Mouse (Mus musculus) spleen, postnatal 36 days (tissue): ENCODE measurements around the gene Msi1.
A peak's percentile ranks its signal among the peaks of the same experiment; 100 is the strongest.
"Not testable (repeated sequence)": the region's sequence is repeated elsewhere in the genome, so short reads cannot be mapped to it uniquely, and the experiment has no call there.

Experiments used
- DNase-seq, 2 experiments: peaks; one replicate each; pipeline ENCODE4 v3.0.0; 2022; ENCODE audit warnings: low spot score in 2 of 2, mixed read lengths in 1 of 2

Gene Msi1

DNA sequence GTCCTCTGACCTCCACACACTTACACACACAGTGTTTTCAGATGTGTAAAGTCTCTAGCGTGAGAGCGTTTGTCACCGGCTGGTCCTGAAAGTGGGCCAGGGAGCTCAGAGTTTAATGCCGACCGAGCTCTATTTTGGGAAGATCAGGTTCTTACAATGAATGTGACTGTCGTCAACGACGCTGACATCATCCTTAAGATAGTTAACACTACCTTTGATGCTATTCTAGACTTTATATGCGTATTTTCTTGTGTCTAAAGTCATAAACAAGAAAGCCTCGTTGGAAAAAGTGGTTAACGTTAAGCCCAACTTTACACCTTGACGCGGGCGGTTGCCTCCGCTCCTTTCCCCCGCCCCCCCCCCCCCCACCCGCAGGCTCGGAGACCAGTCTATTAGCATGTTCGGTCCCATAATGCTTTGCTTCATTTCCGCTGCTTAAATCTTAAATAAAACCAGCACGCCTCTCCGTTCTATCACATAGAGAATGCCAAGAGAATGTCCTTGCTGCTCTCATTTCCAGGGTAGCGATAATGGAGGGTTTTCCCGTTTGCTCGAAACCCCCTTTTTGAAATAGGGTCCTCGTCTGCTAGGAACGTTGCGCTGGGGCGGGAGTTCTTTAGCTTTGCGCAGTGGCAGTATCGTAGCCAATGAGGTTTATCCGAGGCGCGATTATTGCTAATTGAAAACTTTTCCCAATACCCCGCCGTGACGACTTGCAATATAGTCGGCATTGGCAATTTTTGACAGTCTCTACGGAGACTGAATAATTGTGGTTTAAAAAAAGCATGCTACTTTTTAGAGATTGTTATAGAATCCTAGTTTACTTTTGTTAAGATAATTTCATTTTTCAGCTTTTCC is 59.7 kb downstream of the Msi1 start:
- peak; percentile 80 to 85 for DNase-seq

DNA sequence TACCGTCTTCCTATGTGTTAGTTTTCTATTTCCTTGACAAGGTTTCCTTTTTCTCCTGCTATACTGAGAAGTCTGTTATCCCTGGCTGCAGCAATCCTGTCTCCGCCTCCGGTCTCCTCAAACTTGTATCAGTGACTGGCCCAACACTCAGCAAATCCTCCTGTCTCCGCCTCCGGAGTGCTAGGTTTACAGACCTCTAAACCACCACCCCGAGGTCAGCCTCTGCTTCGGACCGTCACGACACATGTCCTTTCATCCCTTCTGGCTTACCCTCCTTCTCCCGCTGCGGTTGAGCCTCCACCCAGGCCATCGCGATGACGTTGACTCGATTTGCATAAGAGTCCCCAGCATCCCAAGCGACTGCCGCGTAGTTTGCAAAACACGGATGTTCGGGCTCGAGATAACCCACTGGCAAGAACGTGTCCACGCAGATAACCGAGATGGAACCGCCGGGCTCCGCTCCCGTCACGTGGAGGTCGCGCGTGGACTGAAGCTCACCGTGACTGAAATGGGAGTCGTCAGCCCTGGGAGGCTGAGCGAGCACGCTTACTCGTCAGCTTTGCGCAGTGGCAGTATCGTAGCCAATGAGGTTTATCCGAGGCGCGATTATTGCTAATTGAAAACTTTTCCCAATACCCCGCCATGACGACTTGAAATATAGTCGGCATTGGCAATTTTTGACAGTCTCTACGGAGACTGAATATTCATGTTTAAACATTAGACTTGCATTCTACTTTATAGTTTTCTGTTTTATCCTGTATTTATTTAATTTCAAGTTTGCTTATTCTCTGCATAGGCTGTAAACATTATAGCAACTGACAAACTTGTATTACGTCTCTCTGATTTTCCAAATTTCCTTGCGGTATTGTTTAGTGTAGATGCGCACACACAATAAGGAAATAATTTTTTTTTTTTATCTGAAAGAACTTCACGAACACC is 60.6 kb downstream of the Msi1 start:
- peak; percentile 81 to 85 for DNase-seq

DNA sequence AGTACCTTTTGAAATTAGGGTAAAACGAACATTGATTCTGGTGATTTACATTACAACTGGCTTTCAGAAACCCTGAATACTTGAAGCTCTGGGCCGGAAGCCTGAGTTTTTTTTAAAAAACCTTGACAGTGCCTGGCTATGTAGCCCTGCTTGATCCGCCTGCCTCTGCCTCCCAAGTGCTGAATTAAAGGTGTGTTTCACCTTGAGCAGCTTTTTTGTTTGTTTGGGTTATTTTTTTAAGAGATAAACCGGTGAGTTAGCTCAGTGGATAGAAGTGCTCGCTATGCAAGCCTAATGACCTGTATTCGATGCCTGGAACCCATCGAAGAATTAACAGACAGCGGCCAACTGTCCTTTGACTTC is 61.2 kb downstream of the Msi1 start:
- no peak for DNase-seq

DNA sequence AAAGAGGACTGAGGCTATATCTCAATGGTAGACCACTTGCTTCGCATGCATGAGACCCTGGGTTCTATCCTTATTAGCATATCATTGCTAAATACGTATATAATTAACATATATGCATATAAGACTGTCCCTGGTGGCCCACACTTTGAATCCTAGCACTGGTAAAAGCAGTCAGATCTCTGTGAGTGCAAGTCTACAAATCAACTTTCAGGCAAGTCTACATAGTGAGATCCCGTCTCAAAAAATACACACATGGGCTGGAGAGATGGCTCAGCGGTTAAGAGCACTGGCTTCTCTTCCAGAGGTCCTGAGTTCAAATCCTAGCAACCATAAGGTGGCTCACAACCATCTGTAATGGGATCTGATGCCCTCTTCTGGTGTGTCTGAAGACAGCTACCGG is 61.7 kb downstream of the Msi1 start:
- DNase-seq = no peak

DNA sequence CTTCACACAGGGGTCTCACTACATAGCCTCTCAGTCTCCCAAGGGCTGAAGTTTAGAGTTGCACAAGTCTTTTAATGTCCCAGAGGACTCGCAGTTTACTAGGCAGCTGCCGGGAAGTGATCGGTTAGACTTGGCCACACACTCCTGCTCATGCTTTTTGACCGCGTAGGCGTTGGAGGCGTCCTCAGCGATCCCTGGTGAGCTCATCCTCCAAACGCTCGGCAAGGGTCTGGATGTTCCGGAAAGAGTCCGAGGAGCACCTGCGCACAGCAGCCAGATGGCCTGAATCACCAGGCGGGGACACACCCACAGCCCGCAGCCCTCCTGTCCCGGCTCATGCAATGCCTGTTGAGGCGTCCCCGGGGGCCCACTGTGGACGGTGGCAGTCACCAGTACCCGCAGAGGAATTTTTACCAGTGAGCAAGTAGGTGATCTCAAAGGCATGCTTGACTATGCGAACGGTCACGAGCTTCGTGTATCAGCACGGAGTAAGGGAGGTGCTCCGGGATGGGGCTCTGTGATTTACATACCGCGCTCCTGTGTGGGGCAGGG is 62.4 kb downstream of the Msi1 start:
- DNase-seq = peak; percentile 46 to 51

DNA sequence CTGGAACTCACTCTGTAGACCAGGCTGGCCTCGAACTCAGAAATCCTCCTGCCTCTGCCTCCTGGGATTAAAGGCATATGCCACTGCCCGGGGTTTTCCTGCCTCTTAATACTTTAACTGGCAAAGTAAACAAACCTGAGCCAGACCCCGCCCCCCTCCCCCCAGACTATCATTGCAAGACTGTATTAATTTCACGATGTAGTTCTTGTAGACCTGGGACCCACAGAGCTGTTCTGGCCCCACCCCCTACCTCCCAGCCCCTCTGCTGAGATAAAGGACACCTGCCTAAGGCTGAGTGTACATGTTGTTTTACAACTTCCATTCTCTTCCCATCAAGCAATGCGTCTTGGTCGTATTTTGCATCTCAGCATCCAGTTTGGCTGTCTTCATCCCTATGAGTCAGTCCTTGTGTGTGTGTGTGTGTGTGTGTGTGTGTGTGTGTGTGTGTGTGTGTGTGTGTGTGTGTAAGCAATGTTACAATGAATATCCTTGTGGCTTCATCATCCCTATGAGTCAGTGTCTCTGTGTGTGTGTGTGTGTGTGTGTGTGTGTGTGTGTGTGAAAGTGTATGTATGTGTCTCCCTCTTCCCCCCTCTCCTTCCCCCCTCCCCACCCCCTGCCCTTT is 63.4 kb downstream of the Msi1 start:
- DNase-seq = no peak

DNA sequence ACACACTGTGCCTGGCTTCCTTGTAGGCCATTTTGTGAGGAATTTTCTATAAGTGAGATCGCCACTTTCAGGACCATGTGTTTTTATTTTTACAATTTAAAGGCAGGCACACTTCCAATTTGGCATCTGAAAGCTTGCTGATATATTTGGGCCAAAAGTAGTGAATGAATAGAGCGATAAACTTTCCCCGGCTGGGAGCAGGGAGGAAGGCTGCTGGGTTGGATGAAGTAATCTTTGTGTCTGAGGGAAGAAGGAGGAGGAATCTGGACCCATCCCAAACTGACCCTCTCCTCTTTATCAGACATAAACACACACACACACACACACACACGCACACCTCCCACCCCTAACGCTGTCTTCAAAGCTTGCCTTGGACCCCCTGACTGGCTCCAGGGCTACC is 64.0 kb downstream of the Msi1 start:
- DNase-seq = no peak

DNA sequence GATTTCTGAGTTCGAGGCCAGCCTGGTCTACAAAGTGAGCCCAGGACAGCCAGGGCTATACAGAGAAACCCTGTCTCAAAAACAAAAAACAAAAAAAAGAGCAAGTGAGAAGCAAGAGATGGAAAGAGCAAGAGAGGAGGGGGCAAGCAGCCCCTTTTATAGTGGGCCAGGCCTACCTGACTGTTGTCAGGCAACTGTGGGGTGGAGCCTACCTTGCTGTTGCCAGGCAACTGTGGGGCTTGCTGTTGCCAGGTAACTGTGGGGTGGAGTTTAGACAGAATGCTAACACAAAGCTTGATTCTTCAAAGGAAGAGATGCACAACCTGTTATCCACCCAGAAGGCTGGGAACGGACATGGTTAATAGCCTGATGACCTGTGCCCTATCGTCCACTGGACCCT is 66.2 kb downstream of the Msi1 start:
- not testable (repeated sequence) for DNase-seq

DNA sequence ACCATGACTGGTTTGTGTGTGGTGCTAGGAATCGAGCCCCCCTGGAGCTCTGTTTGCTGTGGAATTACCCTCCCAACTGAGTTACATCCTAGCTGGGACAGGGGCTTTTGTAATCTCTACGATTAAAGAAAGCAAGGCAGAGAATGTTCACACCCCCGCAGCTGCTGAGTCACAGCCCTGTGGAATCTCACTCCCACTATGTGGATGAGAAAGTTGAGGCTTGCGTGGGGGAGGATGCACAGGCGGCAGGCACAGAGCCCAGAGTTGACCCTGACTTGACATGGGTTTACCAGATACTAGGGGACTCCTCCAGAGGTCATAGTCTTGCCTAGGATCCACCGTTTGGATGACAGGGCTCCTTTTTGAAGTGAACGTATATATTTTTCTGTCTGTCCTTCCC is 67.6 kb downstream of the Msi1 start:
- DNase-seq = no peak

DNA sequence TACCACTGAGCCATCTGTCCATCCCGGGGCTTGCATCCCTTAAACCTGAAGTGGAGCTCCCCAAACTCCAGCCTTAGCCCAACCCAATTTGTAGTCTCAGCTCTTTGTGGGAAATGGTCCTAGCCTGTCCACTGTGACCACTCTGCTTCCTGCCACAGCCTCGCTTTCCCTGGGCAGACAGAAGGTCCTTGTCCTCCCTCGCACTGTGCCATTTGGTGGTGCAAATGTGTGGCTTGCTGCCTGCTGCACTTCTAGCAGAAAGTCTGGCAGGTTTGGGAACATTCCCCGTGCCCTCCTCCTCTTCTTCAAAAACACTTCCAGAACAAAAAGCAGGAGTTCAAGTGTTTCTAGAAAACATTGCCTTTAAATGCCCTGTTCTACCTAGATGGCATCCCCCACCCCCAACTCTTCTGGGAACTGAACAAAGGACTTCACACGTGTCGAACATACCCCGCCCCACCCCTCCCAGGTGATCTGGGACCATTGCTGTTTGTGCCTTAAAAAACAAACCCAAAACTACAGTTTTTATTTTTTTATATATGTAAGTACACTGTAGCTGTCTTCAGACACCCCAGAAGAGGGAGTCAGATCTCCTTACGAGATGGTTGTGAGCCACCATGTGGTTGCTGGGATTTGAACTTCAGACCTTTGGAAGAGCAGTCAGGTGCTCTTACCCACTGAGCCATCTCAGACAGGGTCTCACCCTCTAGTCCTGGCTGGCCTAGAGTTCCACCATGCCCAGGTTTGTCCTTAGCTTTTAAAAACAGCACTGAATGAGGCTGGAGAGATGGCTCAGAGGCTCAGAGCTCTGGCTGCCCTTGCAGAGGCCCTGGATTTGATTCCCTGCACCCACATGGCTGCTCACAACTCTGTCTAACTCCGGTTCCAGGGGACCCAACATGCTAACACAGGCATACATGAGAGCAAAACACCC is 69.2 kb downstream of the Msi1 start:
- DNase-seq = no peak

DNA sequence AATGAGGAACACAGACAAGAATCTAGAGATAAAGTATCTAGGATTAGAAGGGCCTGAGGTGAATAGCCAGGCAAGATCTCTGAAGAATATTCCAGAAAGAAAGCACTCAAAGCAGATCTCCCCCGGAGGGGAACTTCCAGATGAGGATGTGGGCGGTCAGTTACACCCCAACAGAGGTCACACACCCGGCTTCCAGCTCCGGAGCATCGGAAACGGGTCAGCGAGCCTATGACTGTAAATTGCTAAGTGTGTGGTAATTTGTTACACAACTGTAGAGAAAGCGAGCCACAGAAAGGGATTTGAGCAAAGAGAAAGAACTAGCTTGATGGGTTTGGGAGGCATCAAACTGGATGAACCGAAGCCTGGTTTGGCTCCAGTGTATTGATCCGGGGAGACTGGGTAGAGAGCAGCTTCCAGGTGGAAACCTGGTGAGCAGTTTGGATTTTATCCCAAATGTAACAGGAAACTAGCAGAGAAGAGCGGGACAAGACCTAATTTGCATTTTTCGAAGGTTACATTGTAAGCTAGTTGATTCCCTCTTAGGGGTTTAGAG is 71.1 kb downstream of the Msi1 start:
- DNase-seq = peak in 1 of 2 experiments; percentile 54

DNA sequence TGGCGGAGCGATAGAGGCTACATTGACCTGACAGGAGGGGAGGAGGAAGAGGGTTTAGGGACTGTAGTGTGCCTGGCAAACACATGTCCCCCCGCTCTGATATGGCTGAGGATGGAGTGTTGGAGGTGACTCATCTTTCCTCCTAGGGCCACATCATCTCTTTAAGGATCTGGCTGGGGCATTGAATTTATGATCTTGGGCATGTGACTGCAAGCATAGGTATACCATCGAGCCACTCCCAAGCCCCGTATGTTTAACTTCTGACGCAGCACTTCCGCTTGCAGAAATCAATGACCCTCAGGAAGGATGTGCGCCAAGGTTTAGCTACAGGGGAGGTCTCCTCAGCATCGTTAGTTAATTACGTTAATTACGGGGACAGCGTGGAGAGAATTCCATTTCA is 73.6 kb downstream of the Msi1 start:
- no peak for DNase-seq
